Mouse (Mus musculus) A20 (cell line): ENCODE measurements around the gene Cdr2.
A peak's percentile ranks its signal among the peaks of the same experiment; 100 is the strongest.
"Not testable (repeated sequence)": the region's sequence is repeated elsewhere in the genome, so short reads cannot be mapped to it uniquely, and the experiment has no call there.

Experiments
- DNase-seq: peaks from one replicate; pipeline ENCODE4 v3.0.0-alpha.2; 2011; ENCODE audit warnings: low read depth, low spot score

The Cdr2 gene

GRCm38 (mm10) chr7:120982200-120982841, at the start of gene Cdr2, which contains the start of gene Mfsd13b:
Gene Cdr2 (minus strand): TSS chr7:120982312.
Gene Mfsd13b (plus strand): TSS chr7:120982509.
- DNase-seq = peak; percentile 99

DNA sequence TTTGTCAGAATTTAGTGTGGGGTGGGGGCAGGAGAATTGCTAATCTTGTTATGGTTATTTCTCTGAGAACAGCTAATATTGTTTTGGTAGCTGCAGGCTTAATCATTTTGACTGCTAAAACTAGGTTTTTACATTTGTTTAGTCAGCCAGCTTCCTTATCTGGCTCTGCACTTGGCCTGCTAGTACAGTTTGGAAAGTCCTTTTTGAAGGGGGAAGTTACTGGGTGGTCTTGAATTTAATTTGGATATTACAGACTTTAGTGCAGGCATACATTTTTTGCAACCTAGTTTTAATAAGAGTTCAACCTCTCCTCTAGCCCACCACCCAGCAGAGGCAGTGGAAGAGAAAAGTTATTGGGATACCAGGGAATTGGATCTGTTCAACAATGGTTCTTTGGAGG, 47.8 kb upstream of the Cdr2 start:
- DNase-seq = not testable (repeated sequence)

- no peak for DNase-seq
These were observed 44.2 kb upstream of the Cdr2 start for GRCm38 (mm10) chr7:121026300-121026699.

DNA sequence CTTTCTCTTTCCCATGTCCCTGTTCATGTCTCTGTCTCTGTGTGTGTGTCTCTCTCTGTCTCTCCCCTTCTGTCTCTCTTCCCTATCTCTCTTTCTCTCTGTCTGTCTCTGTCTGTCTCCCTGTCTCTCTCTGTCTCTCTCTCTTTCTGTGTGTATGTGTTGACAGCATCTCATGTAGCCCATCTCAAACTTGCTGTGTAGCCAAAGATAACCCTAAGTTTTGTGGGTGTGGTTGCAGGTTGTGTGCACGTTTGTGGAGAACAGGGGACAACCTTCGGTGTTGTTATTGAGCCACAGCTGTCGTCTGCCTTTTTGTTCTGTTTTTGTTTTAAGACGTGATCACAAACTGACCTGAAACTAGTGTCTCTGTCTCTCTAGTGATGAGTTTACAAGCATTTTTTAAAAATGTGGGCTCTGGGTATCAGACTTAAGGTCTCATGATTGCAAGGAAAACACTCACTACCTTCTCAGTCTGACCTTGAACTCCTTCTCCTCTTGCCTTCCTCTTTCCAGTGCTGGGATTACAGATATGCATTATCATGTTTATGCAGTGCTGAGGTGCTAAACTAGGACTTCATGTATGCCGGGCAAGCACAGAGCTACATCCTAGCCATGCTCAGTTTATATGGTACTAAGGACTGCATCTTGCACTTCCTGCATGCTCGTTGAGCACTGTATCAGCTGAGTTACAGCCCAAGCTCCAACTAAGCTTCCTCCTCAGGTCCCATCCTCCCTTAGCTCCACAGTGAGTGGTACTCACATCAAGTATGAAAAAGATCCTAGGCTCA, 43.3 kb upstream of the Cdr2 start:
- DNase-seq = no peak

DNA sequence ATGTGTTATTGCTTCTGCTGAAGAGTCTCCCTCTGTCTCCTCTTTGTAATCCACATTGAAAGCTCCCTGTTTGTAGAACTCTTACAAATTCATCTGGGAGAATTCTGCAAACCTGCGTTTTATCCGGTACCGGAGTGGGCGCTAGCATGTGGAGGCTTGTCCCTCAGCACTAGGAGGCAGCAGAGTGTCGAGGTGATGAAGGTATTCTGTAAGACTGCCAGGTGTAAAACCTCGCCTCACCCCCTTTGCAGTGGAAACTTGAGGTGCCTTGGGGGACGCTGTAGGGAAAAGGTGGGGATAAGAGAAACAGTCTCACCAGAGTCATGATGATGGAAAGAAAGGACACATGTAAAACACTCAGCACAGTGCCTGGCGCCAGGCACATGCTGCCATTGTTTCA, 38.2 kb upstream of the Cdr2 start:
- no peak for DNase-seq

- DNase-seq = no peak
These were observed 36.7 kb upstream of the Cdr2 start for GRCm38 (mm10) chr7:121018778-121019177.

DNA sequence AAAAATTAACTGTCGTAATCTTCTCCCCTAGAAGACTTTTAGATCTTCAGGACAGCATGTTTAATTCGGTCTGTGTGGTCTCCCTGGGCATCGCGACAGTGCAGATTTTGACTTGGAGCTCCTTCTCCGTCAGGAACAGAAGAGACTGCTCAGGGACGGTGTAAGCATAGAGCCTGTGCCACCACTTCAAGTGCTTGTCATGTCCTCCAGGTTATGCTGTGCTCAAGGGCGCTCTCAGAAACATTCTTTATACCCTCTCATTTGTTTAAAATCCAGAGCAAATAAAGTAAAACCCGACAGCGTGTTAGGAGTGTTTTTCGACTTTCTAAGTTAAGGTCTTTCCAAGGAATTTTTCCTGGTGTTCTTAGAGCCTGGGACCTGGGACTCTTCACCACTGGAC, 32.4 kb upstream of the Cdr2 start:
- no peak for DNase-seq

GRCm38 (mm10) chr7:121011794-121012689, 29.9 kb upstream of the Cdr2 start:
- DNase-seq = no peak

- DNase-seq = no peak
These were observed 21.8 kb upstream of the Cdr2 start for GRCm38 (mm10) chr7:121003793-121004418.

DNA sequence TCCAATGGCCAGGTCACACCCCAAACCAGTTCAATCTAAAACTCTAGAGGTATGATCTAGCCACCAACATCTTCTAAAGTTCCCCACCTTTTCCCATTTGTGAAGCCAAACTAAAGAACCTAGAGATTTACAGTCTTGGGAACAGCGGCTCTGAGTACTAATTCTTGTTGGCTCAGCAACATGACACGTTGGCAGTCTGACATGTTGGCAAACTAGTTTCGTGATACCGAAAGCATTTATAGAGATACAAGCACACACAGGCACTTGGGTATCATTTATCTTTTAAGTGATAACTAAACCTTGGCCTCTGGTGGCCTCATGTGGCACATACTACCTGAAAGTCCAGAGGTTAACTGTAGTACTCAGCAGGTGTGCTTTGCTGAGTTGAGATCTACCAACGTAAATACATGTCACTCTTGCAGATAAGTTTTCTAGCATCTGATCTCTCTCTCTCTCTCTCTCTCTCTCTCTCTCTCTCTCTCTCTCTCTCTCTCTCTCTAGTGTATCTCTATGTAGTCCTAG, 20.4 kb upstream of the Cdr2 start:
- DNase-seq = no peak

DNA sequence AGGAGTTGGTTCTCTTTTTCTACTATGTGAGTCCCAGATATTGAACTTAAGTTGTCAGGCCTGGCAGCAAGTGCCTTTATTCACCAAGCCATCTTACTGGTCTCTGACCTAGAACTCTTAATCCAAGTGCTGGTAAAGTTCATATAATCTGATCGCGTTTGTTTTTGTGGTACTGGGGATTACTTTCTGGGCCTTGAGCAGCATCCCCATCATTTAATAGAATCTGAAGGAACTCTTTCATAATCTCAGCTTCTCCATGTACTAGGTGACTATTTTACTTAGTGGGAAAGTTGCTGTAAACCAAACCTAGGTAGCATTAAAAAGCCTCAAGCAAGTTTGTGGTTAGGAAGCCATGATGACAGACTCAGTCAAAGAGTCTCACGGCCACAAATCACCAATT, 19.8 kb upstream of the Cdr2 start:
- DNase-seq = no peak

DNA sequence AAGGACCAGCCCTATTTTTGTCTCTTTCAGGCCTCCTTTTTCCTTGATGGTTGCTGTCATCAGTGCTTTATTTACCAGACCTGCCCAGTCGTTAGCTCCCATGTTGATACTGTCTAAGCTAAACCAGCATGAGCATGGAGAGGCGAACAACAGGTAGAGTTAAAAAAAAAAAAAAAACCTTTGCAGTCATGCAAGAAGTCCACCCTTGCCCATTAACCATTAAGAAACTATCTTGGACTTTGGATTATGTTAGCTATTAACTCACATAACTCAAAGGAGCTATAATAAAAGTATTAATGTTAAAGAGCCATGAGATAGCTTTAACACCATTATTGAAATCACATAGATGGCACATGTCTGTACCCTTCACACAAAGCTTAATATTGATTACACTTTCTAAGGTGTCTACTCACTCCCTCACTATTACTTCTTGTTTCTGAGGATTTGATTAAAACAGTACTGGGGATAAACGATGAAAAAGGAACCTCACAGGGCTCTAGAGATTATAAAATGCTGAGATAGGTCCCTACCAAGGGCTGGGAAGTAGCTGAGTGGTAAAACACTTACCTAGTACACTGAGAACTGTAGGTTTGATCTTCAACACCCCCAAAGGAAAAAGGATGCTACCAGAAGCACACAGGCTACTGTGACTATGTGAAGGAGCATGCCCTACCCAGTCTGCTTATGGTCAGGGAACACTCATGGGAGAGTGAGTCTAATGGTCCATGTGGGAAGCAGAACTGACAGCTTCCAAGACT, 18.1 kb upstream of the Cdr2 start:
- DNase-seq = no peak

GRCm38 (mm10) chr7:120999021-120999530, 17.0 kb upstream of the Cdr2 start:
- DNase-seq = no peak

DNA sequence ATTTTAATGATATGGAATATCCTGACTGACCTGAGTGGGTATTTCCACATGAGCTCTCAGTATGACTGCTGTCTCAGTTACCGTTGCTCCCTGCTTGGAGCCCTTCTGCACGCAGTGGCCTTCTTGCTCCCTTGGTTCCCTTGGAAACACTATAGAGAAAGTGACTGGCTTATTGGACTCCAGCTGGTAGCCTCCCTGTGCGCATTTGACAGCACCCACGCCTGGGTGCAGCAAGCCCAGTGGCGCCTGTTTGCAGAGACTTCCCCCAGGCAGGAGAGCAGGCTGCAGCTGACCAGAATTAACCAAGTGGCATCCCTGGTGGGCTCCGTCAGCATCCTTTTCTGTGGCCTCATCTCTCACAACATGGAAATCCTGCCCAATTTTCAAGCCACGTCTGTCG, 9.1 kb upstream of the Cdr2 start:
- DNase-seq = no peak

DNA sequence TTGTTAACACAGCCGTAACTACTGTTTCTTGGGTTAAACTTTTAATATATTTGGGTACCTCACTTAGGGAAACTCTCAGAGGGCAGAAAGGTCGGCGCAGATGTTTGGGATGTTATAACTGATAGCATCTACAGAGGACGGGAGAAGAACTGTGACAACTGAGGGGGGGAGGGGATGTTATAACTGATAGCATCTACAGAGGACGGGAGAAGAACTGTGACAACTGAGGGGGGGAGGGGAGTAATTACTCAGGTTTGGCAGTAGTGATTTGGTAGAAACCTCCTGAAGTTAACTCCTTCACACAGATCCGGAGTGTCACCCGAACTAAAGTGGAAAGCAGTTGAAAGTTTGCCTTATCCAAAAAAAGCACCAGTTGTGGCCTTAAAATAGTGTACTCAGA, 856 bp upstream of the Cdr2 start:
- no peak for DNase-seq

DNA sequence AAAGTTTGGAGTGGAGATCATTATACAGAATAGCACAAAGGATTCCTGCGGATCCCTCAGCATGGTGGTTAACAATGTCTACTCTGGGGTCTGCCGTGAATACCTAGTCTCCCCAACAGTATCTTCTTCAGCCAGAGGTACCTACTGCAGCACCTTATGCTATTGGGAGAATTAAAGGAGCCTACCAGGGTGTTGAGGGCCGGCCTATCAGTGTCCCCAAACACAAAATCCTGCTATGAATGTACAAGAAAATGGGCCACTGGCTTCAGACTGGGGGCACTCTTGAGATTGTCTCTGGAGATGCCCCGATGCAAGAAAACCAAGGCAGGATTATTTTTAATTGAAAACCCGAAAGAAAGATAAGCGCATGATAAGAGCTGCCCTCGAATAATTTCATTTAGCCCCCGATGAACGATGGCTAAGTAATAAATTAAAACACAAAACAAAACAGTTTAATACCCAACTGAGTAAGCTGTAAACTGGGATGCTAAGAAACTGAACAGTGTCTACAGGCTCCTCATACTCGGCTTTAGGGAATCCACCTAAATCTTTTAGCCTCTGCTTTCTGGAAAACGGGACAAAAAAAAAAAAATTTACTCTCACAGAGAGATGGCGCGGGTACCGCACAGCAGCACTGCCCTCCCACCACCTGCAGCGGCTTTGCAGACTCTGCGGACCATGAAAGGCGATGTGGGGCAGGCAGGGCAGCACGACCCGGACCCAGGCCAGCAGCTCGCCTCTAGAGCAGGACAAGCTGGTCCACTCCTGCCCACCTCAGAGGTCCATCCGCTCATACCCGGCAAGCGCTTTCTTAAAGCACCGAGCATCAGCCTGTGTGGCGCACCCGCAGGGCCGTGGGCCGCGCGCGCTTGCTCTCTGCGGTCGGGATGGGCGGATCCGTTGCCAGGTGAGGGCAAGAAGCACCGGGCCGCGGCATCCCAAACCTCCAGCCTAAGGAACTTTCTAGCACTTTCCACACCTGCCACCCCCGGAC, 884 bp downstream of the Cdr2 start:
- peak; percentile 81 for DNase-seq

DNA sequence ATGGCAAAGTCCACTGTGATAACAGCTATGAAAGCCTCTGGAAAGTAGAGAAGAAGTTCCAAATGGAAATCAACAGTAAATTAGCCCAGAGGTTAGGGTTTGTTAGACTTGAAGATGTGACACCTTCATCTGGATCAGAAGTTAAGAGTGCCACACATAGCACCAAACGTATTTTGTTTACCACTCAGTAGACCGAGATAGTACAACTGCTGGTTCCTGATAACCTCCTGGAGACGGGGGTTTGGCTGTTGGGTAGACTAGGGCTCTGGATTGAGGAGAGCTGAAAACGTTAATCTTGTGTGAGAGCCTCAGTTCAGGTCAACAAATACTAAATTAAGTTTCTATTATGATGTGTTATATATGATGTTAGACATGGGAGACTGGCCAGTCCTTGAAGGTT, 2.1 kb downstream of the Cdr2 start:
- DNase-seq = no peak

- no peak for DNase-seq
These were observed 5.0 kb downstream of the Cdr2 start for GRCm38 (mm10) chr7:120977063-120977462.

GRCm38 (mm10) chr7:120974001-120974400, 8.1 kb downstream of the Cdr2 start:
- no peak for DNase-seq
